Mouse (Mus musculus): Measurements from ENCODE around the gene Clec2i. TPM values are rescaled to one million over a fixed set of nuclear protein-coding genes. Genes with fewer than 3 reads are reported as not detected.

The Clec2i gene
- total and polyA plus RNA-seq, 3 experiments, result not detected

DNA sequence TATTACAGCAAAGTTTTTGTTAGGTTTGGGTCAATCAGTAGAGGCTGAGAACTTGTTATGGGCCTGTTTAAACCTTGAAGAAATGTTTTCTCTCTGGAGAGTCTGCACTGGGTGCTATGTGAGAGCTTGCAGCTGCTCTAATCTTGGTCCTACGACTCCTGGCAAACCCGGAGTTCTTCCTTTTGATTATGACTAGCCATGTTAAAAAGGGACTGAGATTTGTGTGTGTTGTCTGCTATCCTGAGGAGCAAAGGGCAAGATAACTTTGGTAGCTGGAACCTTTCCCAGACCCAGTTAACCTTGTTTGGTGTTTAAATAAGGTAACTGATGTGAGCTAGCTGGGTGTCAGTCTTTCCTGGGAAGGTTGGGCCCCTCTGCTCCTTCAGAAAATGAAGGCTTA is 36.7 kb upstream of the Clec2i start:
- Histone ChIP-seq H3K27me3 (ENCODE audit: control insufficient read depth in 1 of 2, insufficient read depth in 2 of 2, low read length in 2 of 2) (no peaks in the 10 kb centered on the region), H3K4me3 (ENCODE audit: control insufficient read depth in 1 of 2, insufficient read depth in 1 of 2, low read depth in 2 of 2, low read length in 2 of 2) (no peak overlapping the region), H3K4me1 (ENCODE audit: control insufficient read depth in 1 of 2, insufficient read depth in 2 of 2, low read length in 2 of 2) (peaks cover 2 to 14% of the 10 kb centered on the region in 2 experiments; a peak in 3 of 4 replicates), H3K79me2 (ENCODE audit: control insufficient read depth, insufficient read depth, low read length, poor library complexity) (no peaks in the 10 kb centered on the region), H3K9me3 (replicated peaks; ENCODE audit: insufficient read depth, low read length) (no peaks in the 10 kb centered on the region), H3K36me3 (ENCODE audit: control insufficient read depth in 1 of 2, insufficient read depth in 2 of 2, low read length in 2 of 2) (peaks cover 0 to 10% of the 10 kb centered on the region in 2 experiments; a peak in 2 of 4 replicates), H3K9ac (ENCODE audit: control insufficient read depth, low read depth, low read length, poor library complexity, severe bottlenecking) (no peak overlapping the region), H3K27ac (ENCODE audit: control insufficient read depth, low read depth, low read length) (no peak overlapping the region)
- no peak for DNase-seq (ENCODE audit: low read depth, low spot score)
- TF ChIP-seq POLR2AphosphoS2 (IDR thresholded peaks at IDR 0.05; ENCODE audit: low read length) (no peak), BHLHE40 (IDR thresholded peaks at IDR 0.05; ENCODE audit: borderline replicate concordance, low read depth, low read length) (no peak), MXI1 (IDR thresholded peaks at IDR 0.05; ENCODE audit: low read depth, low read length) (no peak), TAL1 (IDR thresholded peaks at IDR 0.05; ENCODE audit: low read length) (no peak), GABPA (IDR thresholded peaks at IDR 0.05; ENCODE audit: low read depth, low read length) (no peak), TBP (IDR thresholded peaks at IDR 0.05; ENCODE audit: low read depth, low read length) (no peak), RCOR1 (IDR thresholded peaks at IDR 0.05; ENCODE audit: low read depth, low read length) (no peak), MYB (IDR thresholded peaks at IDR 0.05; ENCODE audit: low read depth, low read length) (no peak), UBTF (IDR thresholded peaks at IDR 0.05; ENCODE audit: borderline replicate concordance, insufficient read depth, low read depth, low read length) (no peak), MYC (IDR thresholded peaks at IDR 0.05; ENCODE audit: low read depth, low read length) (no peak), NRF1 (IDR thresholded peaks at IDR 0.05; ENCODE audit: insufficient read depth, low read depth, low read length, poor library complexity, severe bottlenecking) (no peak), USF1 (IDR thresholded peaks at IDR 0.05; ENCODE audit: low read depth, low read length) (no peak), ZNF384 (IDR thresholded peaks at IDR 0.05; ENCODE audit: low read depth, low read length) (no peak), USF2 (IDR thresholded peaks at IDR 0.05; ENCODE audit: borderline replicate concordance in 1 of 2, insufficient read depth in 1 of 2, low read depth in 1 of 2, low read length in 2 of 2) (no peak), POLR2A (IDR thresholded peaks at IDR 0.05; ENCODE audit: control insufficient read depth in 1 of 2, insufficient read depth in 1 of 2, low read depth in 1 of 2, low read length in 2 of 2, poor library complexity in 1 of 2) (no peak), ZMIZ1 (IDR thresholded peaks at IDR 0.05; ENCODE audit: low read depth, low read length) (no peak), NELFE (IDR thresholded peaks at IDR 0.05; ENCODE audit: low read depth, low read length) (no peak)

DNA sequence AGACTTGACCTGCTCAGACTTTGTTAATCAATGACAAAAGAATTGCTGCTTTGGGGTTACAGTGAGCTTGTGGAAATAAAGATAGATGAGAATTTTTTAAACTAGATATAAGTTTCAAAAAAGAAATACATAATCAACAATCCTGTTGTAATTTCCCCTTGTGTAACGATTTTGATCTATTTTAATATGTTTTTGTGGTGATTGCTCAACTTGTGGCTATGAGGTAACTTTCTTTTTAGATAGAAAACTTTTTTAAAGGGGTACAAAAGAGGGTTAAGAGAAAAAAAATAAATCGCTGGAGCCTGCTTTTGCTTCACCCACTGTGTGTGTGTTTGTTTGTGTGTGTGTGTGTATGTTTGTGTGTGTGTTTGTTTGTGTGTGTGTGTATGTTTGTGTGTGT is 36.2 kb upstream of the Clec2i start:
- H3K9me3 ChIP-seq (replicated peaks; ENCODE audit: insufficient read depth, low read length), result no peaks in the 10 kb centered on the region
- no peak overlapping the region for H3K9ac ChIP-seq (ENCODE audit: control insufficient read depth, low read depth, low read length, poor library complexity, severe bottlenecking)
- H3K36me3 ChIP-seq (ENCODE audit: control insufficient read depth in 1 of 2, insufficient read depth in 2 of 2, low read length in 2 of 2), result peaks cover 0 to 13% of the 10 kb centered on the region in 2 experiments; a peak in 2 of 4 replicates
- no peaks in the 10 kb centered on the region for H3K79me2 ChIP-seq (ENCODE audit: control insufficient read depth, insufficient read depth, low read length, poor library complexity)
- peaks cover 2 to 14% of the 10 kb centered on the region in 2 experiments; a peak in 3 of 4 replicates for H3K4me1 ChIP-seq (ENCODE audit: control insufficient read depth in 1 of 2, insufficient read depth in 2 of 2, low read length in 2 of 2)
- H3K27me3 ChIP-seq (ENCODE audit: control insufficient read depth in 1 of 2, insufficient read depth in 2 of 2, low read length in 2 of 2), result no peaks in the 10 kb centered on the region
- no peak for DNase-seq (ENCODE audit: low read depth, low spot score)
- no peak overlapping the region for H3K4me3 ChIP-seq (ENCODE audit: control insufficient read depth in 1 of 2, insufficient read depth in 1 of 2, low read depth in 2 of 2, low read length in 2 of 2)
- no peak overlapping the region for H3K27ac ChIP-seq (ENCODE audit: control insufficient read depth, low read depth, low read length)
- no peak for TF ChIP-seq GATA1 (IDR thresholded peaks at IDR 0.05; ENCODE audit: low read depth, low read length)
- no peak for TF ChIP-seq POLR2AphosphoS2 (IDR thresholded peaks at IDR 0.05; ENCODE audit: low read length)
